Mouse (Mus musculus): ENCODE measurements around the gene Tmed2.

- TF ChIP-seq EP300 (IDR thresholded peaks at IDR 0.05; ENCODE audit: low read depth) (no peak), CTCF (IDR thresholded peaks at IDR 0.05; ENCODE audit: low read depth) (no peak)
Measured at GRCm38 (mm10) chr5:124540905-124541601, 558 bp downstream of the Tmed2 start.
